Mouse (Mus musculus) small intestine, adult 2 months (tissue): Measurements from ENCODE around the gene Prkg1. TPM values are rescaled to one million over a fixed set of nuclear protein-coding genes. Genes with fewer than 3 reads are reported as not detected.

Experiments
- H3K27ac ChIP-seq: fragments of 200-500 bp; 2 replicates; pipeline ENCODE4 v1.5.1; 2012; ENCODE audit warnings: low read depth, low read length, control low read depth, inconsistent platforms; ENCODE audit not compliant: insufficient read depth
- H3K27me3 ChIP-seq: fragments of 200-500 bp; 2 replicates; pipeline ENCODE4 v1.6.1; 2012; ENCODE audit warnings: mild to moderate bottlenecking, moderate library complexity, low read length, inconsistent platforms; ENCODE audit not compliant: control insufficient read depth, insufficient read depth
- H3K36me3 ChIP-seq: fragments of 200-500 bp; 2 replicates; pipeline ENCODE4 v1.6.1; 2012; ENCODE audit warnings: mild to moderate bottlenecking, low read length, control low read depth, inconsistent platforms; ENCODE audit not compliant: control insufficient read depth, insufficient read depth
- H3K4me1 ChIP-seq: fragments of 200-500 bp; 2 replicates; pipeline ENCODE4 v1.6.1; 2012; ENCODE audit warnings: low read length, inconsistent platforms, mixed read lengths; ENCODE audit not compliant: control insufficient read depth, insufficient read depth, insufficient read length
- H3K4me3 ChIP-seq: fragments of 200-500 bp; 2 replicates; pipeline ENCODE4 v1.5.1; 2012; ENCODE audit warnings: low read depth, mild to moderate bottlenecking, control low read depth, inconsistent platforms, low read length, moderate library complexity
- CTCF ChIP-seq: fragments of 200-500 bp; IDR thresholded peaks from 2 replicates; pipeline ENCODE4 v1.5.1; 2012; ENCODE audit warnings: low read depth, mild to moderate bottlenecking, control low read depth, inconsistent platforms, low read length, moderate library complexity, mixed read lengths; ENCODE audit not compliant: insufficient replicate concordance, insufficient read length; ENCODE audit errors: extremely low read depth
- POLR2A ChIP-seq: fragments of 200-500 bp; IDR thresholded peaks from 2 replicates; pipeline ENCODE4 v1.6.1; 2012; ENCODE audit warnings: low read depth, mild to moderate bottlenecking, control low read depth, inconsistent platforms, low read length, moderate library complexity
- WGBS: fragments of 180-500 bp; shearing (Covaris S2); methylation state at CpG from one replicate; pipeline ENCODE4 v1.1.7; 2018; 5-methylcytosine and 5-hydroxymethylcytosine counted together
- polyA plus RNA-seq: library from polyadenylated mRNA; depleted of rRNA; stranded (reverse); fragments of >200 nt; gene quantifications from 2 replicates; pipeline ENCODE4 v1.2.3, GENCODE M21; 2012

Prkg1 gene
- polyA plus RNA-seq, 1 experiment, result 1.0 TPM

DNA sequence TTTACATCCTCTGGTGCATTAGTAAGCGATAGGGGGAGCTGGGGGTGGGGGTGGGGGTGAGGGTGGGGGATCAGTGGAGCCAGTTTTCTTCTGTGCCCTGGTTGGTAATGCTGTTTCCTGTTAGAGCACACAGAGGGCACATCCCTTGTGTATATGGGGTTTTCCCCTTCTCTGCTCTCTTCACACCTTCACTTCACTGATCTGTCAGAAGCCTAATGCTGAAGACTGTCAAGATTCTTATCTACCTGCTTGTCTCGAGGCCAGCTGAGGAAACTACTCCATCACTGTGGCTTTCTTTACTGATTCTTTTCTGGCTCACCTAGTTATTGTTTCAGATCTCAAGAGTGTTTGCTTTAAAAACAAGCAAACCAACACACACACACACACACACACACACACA is 554.4 kb downstream of the Prkg1 start:
- TF ChIP-seq CTCF, result no peak
- TF ChIP-seq POLR2A, result no peak
- 25% methylated on average over 2 of the region's 2 CpGs for WGBS
- Histone ChIP-seq H3K27me3 (no peaks in the 10 kb centered on the region), H3K4me1 (no peaks in the 10 kb centered on the region), H3K27ac (no peak overlapping the region), H3K4me3 (no peak overlapping the region), H3K36me3 (no peaks in the 10 kb centered on the region)

- Histone ChIP-seq H3K4me1 (no peaks in the 10 kb centered on the region), H3K4me3 (no peak overlapping the region), H3K27me3 (no peaks in the 10 kb centered on the region), H3K27ac (no peak overlapping the region), H3K36me3 (no peaks in the 10 kb centered on the region)
- 49% methylated on average over 5 of the region's 5 CpGs for WGBS
- no peak for TF ChIP-seq POLR2A
- TF ChIP-seq CTCF, result no peak
These were observed 565.2 kb downstream of the Prkg1 start for GRCm38 (mm10) chr19:31199583-31199982.

DNA sequence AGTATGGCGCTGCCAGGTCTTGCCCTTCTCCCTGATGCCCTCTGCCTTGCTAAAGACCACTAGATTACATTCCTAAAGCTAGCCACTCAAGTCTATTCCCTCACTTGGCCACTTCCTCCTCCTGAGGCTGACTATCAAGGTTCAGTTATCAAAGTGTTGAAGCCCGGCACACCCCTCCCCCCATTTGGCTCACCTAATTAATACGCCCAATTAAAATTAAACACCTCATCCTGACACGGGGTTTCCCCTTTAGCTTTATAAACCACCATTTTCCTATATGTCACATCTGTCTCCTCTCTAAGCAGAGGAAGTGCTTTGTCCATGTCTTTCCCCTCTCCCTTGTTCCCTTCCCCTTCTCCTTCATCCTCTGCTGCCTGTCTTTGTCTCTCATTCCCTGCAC is 566.4 kb downstream of the Prkg1 start:
- no peak overlapping the region for H3K4me3 ChIP-seq
- H3K27ac ChIP-seq, result no peak overlapping the region
- H3K36me3 ChIP-seq, result no peaks in the 10 kb centered on the region
- no peak for TF ChIP-seq CTCF
- TF ChIP-seq POLR2A, result no peak
- no peaks in the 10 kb centered on the region for H3K27me3 ChIP-seq
- H3K4me1 ChIP-seq, result no peaks in the 10 kb centered on the region
- WGBS, result 69% methylated on average over 4 of the region's 4 CpGs

DNA sequence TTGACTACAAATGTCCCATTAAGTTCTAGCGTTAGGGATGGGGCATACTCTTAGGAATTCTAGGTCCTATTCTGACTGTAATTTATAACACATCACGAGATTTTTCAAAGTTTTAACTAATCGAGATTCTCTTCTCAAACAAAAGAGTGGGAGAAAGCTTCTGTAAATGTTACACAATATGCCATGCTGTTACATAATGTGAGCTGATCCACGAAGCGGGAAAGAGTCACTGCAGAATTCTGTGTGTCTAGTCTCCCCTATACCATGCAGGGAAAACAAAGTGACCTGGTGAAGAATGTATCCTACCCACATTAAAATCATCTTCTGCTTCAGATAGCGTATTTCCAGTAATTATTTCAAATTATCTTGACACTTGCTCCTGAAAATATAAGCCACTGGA is 567.8 kb downstream of the Prkg1 start:
- H3K36me3 ChIP-seq, result no peaks in the 10 kb centered on the region

DNA sequence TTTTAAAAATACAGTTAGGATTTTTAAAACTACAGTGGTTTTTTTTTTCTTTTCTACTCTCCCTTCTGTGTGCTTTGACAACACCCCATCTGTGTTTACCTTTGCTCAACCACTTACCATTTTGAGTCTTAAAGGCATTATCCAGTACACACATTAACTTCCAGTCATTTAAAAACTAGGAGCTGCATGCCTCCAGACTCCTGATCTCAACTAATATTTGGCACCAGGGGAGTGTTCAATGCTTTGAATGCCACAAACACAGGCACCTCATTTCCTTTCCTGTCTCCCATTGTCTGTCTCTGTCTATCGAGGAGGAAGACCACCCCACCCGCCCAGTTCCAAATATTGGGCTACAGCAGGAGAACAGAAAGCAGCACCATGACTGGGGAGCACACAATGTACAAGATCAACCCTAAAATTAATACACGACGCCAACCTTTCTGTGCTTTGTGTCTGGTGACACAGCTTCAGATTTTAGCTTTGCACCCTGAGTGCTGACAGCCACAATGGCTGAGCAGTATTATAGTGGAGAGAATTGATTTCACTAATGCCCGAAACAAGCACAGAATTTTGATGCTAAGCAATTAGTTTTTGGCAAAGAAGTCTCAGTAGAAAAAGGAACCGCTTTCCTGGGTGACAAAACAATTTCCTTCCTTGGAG is 576.1 kb downstream of the Prkg1 start:
- 79% methylated on average over 6 of the region's 6 CpGs for WGBS
- TF ChIP-seq POLR2A, result no peak
- no peak for TF ChIP-seq CTCF

More for the DNA sequence above, 567.8 kb downstream of the Prkg1 start:
- H3K27me3 ChIP-seq, result no peaks in the 10 kb centered on the region
- TF ChIP-seq POLR2A, result no peak
- no peak for TF ChIP-seq CTCF
- 75% methylated on average over 6 of the region's 6 CpGs for WGBS
- H3K4me1 ChIP-seq, result no peaks in the 10 kb centered on the region
- no peak overlapping the region for H3K27ac ChIP-seq
- no peak overlapping the region for H3K4me3 ChIP-seq

DNA sequence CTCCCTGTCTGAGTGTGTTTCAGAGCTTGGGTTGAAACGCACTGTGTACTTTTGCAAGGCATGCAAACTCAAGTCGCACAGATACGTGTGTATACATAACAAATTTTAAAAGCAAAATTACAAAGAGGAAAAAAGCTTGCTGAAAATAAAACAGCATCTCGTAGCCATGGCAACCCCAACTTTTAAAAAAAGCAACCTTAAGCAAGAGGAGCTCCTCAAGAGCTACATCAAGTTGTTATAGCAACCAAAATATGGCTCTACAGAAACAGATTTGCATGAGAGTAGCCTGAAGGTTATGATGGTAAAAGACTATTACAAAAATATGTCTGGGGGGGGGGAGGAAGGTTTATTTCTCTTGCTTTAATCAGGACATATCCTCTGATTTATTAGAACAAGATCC is 584.1 kb downstream of the Prkg1 start:
- TF ChIP-seq CTCF, result no peak
- no peak for TF ChIP-seq POLR2A
- Histone ChIP-seq H3K4me3 (no peak overlapping the region), H3K36me3 (no peaks in the 10 kb centered on the region), H3K27ac (no peak overlapping the region), H3K4me1 (no peaks in the 10 kb centered on the region), H3K27me3 (no peaks in the 10 kb centered on the region)
- WGBS, result 73% methylated on average over 4 of the region's 4 CpGs

More for the DNA sequence above, 576.1 kb downstream of the Prkg1 start:
- H3K27me3 ChIP-seq, result no peaks in the 10 kb centered on the region
- no peak overlapping the region for H3K4me3 ChIP-seq
- H3K4me1 ChIP-seq, result no peaks in the 10 kb centered on the region
- no peaks in the 10 kb centered on the region for H3K36me3 ChIP-seq
- no peak overlapping the region for H3K27ac ChIP-seq

- WGBS, result 76% methylated on average over 8 of the region's 8 CpGs
- TF ChIP-seq POLR2A (no peak), CTCF (no peak)
- no peaks in the 10 kb centered on the region for H3K27me3 ChIP-seq
- H3K4me3 ChIP-seq, result no peak overlapping the region
- no peak overlapping the region for H3K27ac ChIP-seq
- H3K36me3 ChIP-seq, result no peaks in the 10 kb centered on the region
- H3K4me1 ChIP-seq, result no peaks in the 10 kb centered on the region
These were observed 587.4 kb downstream of the Prkg1 start for GRCm38 (mm10) chr19:31177279-31177922.
